Mouse (Mus musculus) thymus, postnatal 0 days (tissue): ENCODE measurements around the gene Kif1c. TPM values are rescaled to one million over a fixed set of nuclear protein-coding genes. Genes with fewer than 3 reads are reported as not detected.
A peak's percentile ranks its signal among the peaks of the same experiment; 100 is the strongest.
"Not testable (repeated sequence)": the region's sequence is repeated elsewhere in the genome, so short reads cannot be mapped to it uniquely, and the experiment has no call there.

Source experiments
- DNase-seq: peaks from one replicate; pipeline ENCODE4 v3.0.0-alpha.2; 2015; ENCODE audit warnings: low spot score
- polyA plus RNA-seq: library from polyadenylated mRNA; unstranded; fragments of >200 nt; fragmentation: Nextera tagmentation; extraction: Ambion mirVana; gene quantifications from 2 replicates; pipeline ENCODE4 v1.2.1, GENCODE M21; 2015

Kif1c gene
- polyA plus RNA-seq, 1 experiment from 2014 or later, result 1.4 TPM

- no peak for DNase-seq
Observed at GRCm38 (mm10) chr11:70742581-70743459, 42.5 kb downstream of the Kif1c start.

GRCm38 (mm10) chr11:70745636-70746035 lies 45.3 kb downstream of the Kif1c start:
- no peak for DNase-seq

GRCm38 (mm10) chr11:70747876-70748545 lies 47.7 kb downstream of the Kif1c start:
- no peak for DNase-seq

GRCm38 (mm10) chr11:70752337-70753017 lies 52.1 kb downstream of the Kif1c start:
- DNase-seq, result no peak

- DNase-seq, result no peak
Observed at GRCm38 (mm10) chr11:70753146-70753545, 52.8 kb downstream of the Kif1c start.

GRCm38 (mm10) chr11:70754476-70754875 lies 54.1 kb downstream of the Kif1c start:
- no peak for DNase-seq

GRCm38 (mm10) chr11:70754958-70755357 lies 54.6 kb downstream of the Kif1c start:
- DNase-seq, result peak; percentile 17

GRCm38 (mm10) chr11:70755645-70756044 lies 55.3 kb downstream of the Kif1c start:
- DNase-seq, result peak; percentile 80

GRCm38 (mm10) chr11:70760446-70760845 lies 60.1 kb downstream of the Kif1c start:
- DNase-seq, result not testable (repeated sequence)

- DNase-seq, result peak; percentile 20
Observed at GRCm38 (mm10) chr11:70762641-70763040, 62.3 kb downstream of the Kif1c start.

- DNase-seq, result no peak
Observed at GRCm38 (mm10) chr11:70763582-70763935, 63.2 kb downstream of the Kif1c start.

- peak; percentile 82 for DNase-seq
Observed at GRCm38 (mm10) chr11:70763936-70764808, 63.8 kb downstream of the Kif1c start, which contains the start of gene Zfp3. TSS of gene Zfp3 (plus strand) at chr11:70764209.

- DNase-seq, result peak; percentile 30
Observed at GRCm38 (mm10) chr11:70765776-70766445, 65.6 kb downstream of the Kif1c start.

- no peak for DNase-seq
Observed at GRCm38 (mm10) chr11:70770804-70771203, 70.5 kb downstream of the Kif1c start.

- DNase-seq, result peak; percentile 81
Observed at GRCm38 (mm10) chr11:70776830-70777571, 76.7 kb downstream of the Kif1c start.

- no peak for DNase-seq
Observed at GRCm38 (mm10) chr11:70777634-70778033, 77.3 kb downstream of the Kif1c start.

GRCm38 (mm10) chr11:70778058-70778457 lies 77.7 kb downstream of the Kif1c start:
- peak; percentile 38 for DNase-seq
